Mouse (Mus musculus) midbrain, postnatal 0 days (tissue): ENCODE measurements around the gene Srpr. TPM values are rescaled to one million over a fixed set of nuclear protein-coding genes. Genes with fewer than 3 reads are reported as not detected.

Source experiments
- ATAC-seq: fragments of 200-750 bp; cut with Nextera tagmentation; 2 replicates; pipeline ENCODE4 v1.8.0; 2017; ENCODE audit warnings: moderate number of reproducible peaks, mild to moderate bottlenecking, moderate TSS enrichment, moderate library complexity; ENCODE audit not compliant: low FRiP score
- DNase-seq: peaks from one replicate; pipeline ENCODE4 v3.0.0-alpha.2; 2015; ENCODE audit warnings: low spot score
- H3K27ac ChIP-seq: fragments of 300-500 bp; sonication (generic); 2 replicates; pipeline ENCODE4 v1.5.1; 2014; ENCODE audit warnings: low read depth, mild to moderate bottlenecking, low read length, mixed read lengths
- H3K27me3 ChIP-seq: fragments of 300-500 bp; sonication (generic); 2 replicates; pipeline ENCODE4 v1.6.1; 2014; ENCODE audit warnings: low read length, control low read depth, mixed read lengths; ENCODE audit not compliant: insufficient read depth
- H3K36me3 ChIP-seq: fragments of 300-500 bp; sonication (generic); 2 replicates; pipeline ENCODE4 v1.6.1; 2014; ENCODE audit warnings: low read length, control low read depth, mixed read lengths; ENCODE audit not compliant: insufficient read depth
- H3K4me1 ChIP-seq: fragments of 300-500 bp; sonication (generic); 2 replicates; pipeline ENCODE4 v1.6.1; 2014; ENCODE audit warnings: mild to moderate bottlenecking, control low read depth, antibody characterized with exemption, low read length, mixed read lengths; ENCODE audit not compliant: insufficient read depth
- H3K4me2 ChIP-seq: fragments of 300-500 bp; sonication (generic); 2 replicates; pipeline ENCODE4 v1.6.1; 2014; ENCODE audit warnings: low read depth, mild to moderate bottlenecking, low read length, mixed read lengths; ENCODE audit not compliant: poor library complexity, severe bottlenecking
- H3K4me3 ChIP-seq: fragments of 300-500 bp; sonication (generic); 2 replicates; pipeline ENCODE4 v1.5.1; 2014; ENCODE audit warnings: low read depth, mild to moderate bottlenecking, low read length, moderate library complexity
- H3K9ac ChIP-seq: fragments of 300-500 bp; sonication (generic); replicated peaks from 2 replicates; pipeline ENCODE4 v1.6.1; 2014; ENCODE audit warnings: mild to moderate bottlenecking, low read length, moderate library complexity, mixed read lengths; ENCODE audit not compliant: poor library complexity, severe bottlenecking
- H3K9me3 ChIP-seq: fragments of 300-500 bp; sonication (generic); 2 replicates; pipeline ENCODE4 v1.6.1; 2016; ENCODE audit warnings: low read length, control low read depth
- CTCF ChIP-seq: IDR thresholded peaks from 2 replicates; pipeline ENCODE4 v1.5.1; 2016; ENCODE audit warnings: antibody characterized with exemption, mild to moderate bottlenecking
- WGBS: fragments of 180-500 bp; shearing (Covaris S2); extraction: QIAGEN DNeasy Blood & Tissue Kit; methylation state at CpG from one replicate; pipeline ENCODE4 v1.1.7; 2014; 5-methylcytosine and 5-hydroxymethylcytosine counted together
- polyA plus RNA-seq: library from polyadenylated mRNA; unstranded; fragments of >200 nt; fragmentation: Nextera tagmentation; extraction: Ambion mirVana; gene quantifications from 2 replicates; pipeline ENCODE4 v1.2.1, GENCODE M21; 2015
- total RNA-seq: library from RNA; depleted of rRNA; stranded (reverse); fragments of >200 nt; gene quantifications from 2 replicates; pipeline ENCODE4 v1.2.3, GENCODE M21; 2014

The Srpr gene
- total and polyA plus RNA-seq, 2 experiments from 2014 or later = 39.6 to 61.0 TPM

DNA sequence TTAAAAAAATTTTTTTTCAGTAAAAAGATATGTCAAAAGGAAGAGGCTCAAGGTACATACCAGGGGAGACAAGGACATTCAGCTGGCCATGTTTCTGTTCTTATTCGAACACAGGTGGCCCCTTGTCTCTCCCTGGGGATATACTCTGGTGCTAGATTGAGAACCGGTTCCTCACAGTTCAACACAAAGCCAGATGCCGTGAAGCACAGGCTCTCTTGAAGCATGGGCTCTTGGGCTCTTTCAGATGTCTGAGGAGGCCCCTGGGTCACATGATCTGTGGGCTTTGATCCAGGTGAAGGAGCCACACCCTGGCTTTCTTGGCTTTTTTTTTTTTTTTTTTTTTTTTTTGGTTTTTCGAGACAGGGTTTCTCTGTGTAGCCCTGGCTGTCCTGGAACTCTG, 13.5 kb upstream of the Srpr start:
- Histone ChIP-seq H3K27ac (no peak overlapping the region), H3K27me3 (no peaks in the 10 kb centered on the region), H3K4me3 (no peak overlapping the region), H3K36me3 (no peaks in the 10 kb centered on the region), H3K9me3 (no peaks in the 10 kb centered on the region), H3K4me2 (no peak overlapping the region), H3K4me1 (no peaks in the 10 kb centered on the region), H3K9ac (no peak overlapping the region)
- TF ChIP-seq CTCF = no peak
- WGBS = 87% methylated on average over 3 of the region's 4 CpGs
- ATAC-seq = no peak
- DNase-seq = no peak

DNA sequence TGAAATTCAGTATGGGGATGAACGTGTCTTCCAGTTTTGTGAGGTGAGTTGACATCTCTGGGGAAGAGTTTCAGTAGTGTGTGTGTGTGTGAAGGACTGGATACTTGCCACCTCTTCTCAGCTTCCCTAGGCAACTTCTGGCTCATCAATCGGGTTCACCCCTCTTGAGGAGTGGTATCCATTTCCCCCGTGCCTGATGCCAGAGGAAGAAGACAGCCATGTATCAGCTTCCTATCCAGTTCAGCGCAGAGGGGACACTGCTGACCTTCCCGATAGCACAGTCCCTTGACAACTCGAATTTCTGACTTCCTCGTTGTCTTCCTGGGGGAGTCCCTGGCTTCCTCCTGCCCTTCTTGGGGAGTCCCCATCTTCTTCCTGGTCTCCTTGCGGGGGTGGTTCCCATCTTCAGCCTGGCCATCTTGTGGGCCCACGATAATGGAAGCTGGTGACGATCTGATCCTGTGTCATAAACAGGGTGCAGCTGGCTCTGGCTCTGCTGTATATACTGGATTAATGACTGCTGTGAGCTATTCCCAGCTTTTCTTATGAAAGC, 12.5 kb upstream of the Srpr start:
- Histone ChIP-seq H3K9ac (no peak overlapping the region), H3K4me1 (no peaks in the 10 kb centered on the region), H3K4me3 (no peak overlapping the region), H3K4me2 (no peak overlapping the region), H3K27me3 (no peaks in the 10 kb centered on the region), H3K27ac (no peak overlapping the region), H3K36me3 (no peaks in the 10 kb centered on the region), H3K9me3 (no peaks in the 10 kb centered on the region)
- no peak for DNase-seq
- TF ChIP-seq CTCF = no peak
- ATAC-seq = no peak
- WGBS = 88% methylated on average over 10 of the region's 10 CpGs

DNA sequence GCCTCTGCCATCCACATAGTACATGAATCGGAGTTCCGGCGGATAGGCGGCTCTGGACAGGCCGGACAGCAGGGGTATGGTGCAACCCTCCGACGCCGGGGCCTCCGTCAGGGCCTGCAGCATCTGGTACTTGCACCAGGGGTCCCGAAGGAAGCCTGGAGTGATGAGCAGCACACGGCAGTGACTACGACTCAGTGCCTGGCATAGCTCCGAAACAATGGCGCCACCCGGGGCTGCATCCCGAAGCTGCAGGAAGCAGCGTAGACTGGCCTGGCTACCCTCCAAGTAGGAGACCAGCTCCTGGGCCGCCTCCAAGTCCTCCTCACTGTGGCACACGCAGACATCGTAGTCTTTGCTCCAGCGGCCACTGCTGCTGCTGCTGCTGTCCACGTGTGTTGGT, 11.3 kb upstream of the Srpr start:
- Histone ChIP-seq H3K4me2 (no peak overlapping the region), H3K4me1 (no peaks in the 10 kb centered on the region), H3K27ac (no peak overlapping the region), H3K4me3 (no peak overlapping the region), H3K9ac (no peak overlapping the region), H3K9me3 (no peaks in the 10 kb centered on the region), H3K36me3 (no peaks in the 10 kb centered on the region), H3K27me3 (no peaks in the 10 kb centered on the region)
- DNase-seq (peak; percentile 79), ATAC-seq (peak; percentile 77)
- 0 out of 2 replicates have a peak, but pooled peaks have one; percentile 22 for TF ChIP-seq CTCF
- WGBS = 61% methylated on average over 22 of the region's 22 CpGs

DNA sequence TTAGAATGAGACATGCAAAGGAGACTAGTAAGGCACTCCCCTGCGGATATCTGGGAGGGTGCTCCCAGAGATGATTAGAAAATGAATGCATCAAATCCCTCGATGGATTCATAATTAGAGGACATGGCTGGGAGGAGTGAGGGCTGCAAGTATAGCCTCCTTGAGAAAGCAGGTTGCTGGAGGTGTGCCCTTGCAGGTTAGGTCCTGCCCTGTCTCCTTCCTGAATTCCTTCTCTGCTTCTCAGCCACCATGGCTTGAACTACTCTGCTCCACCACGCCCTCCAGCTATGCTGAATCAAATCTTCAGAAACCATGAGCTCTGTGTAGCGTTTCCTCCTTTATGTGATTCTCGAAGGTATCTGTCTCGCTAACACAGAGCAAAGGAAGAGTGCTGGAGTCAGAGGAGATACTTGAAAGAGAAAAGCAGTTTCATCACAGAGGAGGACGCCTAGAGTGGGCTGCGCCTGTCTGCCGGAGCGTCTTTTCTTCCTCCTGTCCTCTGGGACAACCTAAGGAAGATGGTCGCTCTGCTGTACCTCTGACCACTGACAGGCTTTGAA, 6.9 kb upstream of the Srpr start:
- WGBS = 64% methylated on average over 11 of the region's 11 CpGs
- ATAC-seq (no peak), DNase-seq (no peak)
- Histone ChIP-seq H3K9ac (no peak overlapping the region), H3K9me3 (no peaks in the 10 kb centered on the region), H3K27ac (no peak overlapping the region), H3K36me3 (no peaks in the 10 kb centered on the region), H3K27me3 (no peaks in the 10 kb centered on the region), H3K4me2 (no peak overlapping the region), H3K4me1 (no peaks in the 10 kb centered on the region), H3K4me3 (no peak overlapping the region)
- no peak for TF ChIP-seq CTCF

DNA sequence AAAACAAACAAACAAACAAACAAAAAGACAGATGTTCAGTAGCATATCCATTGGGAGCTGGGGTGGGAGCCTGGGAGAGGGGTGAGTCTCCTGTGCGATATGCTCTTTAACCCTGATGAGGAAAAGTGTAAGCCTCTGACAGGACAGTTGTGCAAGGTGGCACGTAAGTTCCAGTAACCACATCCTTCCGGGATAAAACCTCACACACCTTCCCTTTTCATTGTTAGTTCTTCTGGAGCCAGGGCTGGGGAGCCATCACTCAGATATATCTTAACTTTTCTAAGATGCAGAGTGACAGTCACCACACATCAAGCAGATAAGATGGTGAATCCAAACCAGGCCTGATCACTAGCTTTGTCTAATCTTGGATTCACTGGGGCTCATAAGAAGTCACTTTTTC, 5.9 kb upstream of the Srpr start:
- no peak overlapping the region for H3K9ac ChIP-seq
- DNase-seq (no peak), ATAC-seq (no peak)
- no peak overlapping the region for H3K4me3 ChIP-seq
- no peak overlapping the region for H3K4me2 ChIP-seq
- H3K9me3 ChIP-seq = no peaks in the 10 kb centered on the region
- TF ChIP-seq CTCF = no peak
- no peaks in the 10 kb centered on the region for H3K27me3 ChIP-seq
- 98% methylated on average over 3 of the region's 3 CpGs for WGBS
- no peaks in the 10 kb centered on the region for H3K36me3 ChIP-seq
- no peaks in the 10 kb centered on the region for H3K4me1 ChIP-seq
- no peak overlapping the region for H3K27ac ChIP-seq

DNA sequence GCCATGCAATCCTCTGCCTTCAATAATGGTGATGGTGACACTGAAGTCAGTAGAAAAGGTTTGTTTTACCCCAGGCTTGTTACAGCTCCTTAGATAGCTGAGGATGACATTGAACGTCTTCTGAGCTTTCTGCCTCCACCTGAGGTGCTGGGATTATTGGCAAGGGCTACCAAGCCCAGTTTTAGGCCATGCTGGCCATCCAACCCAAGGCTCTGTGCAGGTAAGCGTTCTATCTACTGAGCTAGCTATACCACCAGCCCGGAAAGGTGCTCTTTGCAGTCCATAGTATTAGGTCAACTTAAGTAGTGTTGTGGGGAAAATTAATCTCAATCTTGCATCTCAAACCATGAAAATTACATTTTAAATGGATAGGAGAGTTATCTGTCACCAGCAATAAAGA, 2.4 kb upstream of the Srpr start:
- ATAC-seq = no peak
- Histone ChIP-seq H3K9ac (no peak overlapping the region), H3K9me3 (no peaks in the 10 kb centered on the region), H3K4me2 (no peak overlapping the region), H3K4me1 (peaks cover 7% of the 10 kb centered on the region; the same call in 1 of the 2 replicates), H3K27ac (no peak overlapping the region), H3K36me3 (no peaks in the 10 kb centered on the region), H3K27me3 (no peaks in the 10 kb centered on the region), H3K4me3 (no peak overlapping the region)
- WGBS = 88% methylated on average over 3 of the region's 3 CpGs
- no peak for TF ChIP-seq CTCF
- no peak for DNase-seq
